Mouse (Mus musculus) heart, embryonic 12.5 days (tissue): ENCODE measurements around the gene Impdh2. TPM values are rescaled to one million over a fixed set of nuclear protein-coding genes. Genes with fewer than 3 reads are reported as not detected.
A peak's percentile ranks its signal among the peaks of the same experiment; 100 is the strongest.

Experiments used
- ATAC-seq: fragments of 200-750 bp; cut with Nextera tagmentation; 2 replicates; pipeline ENCODE4 v1.8.0; 2017; ENCODE audit warnings: moderate TSS enrichment, moderate library complexity; ENCODE audit not compliant: insufficient number of reproducible peaks, low FRiP score
- H3K27ac ChIP-seq: fragments of 300-500 bp; sonication (generic); 2 replicates; pipeline ENCODE4 v1.5.1; 2016; ENCODE audit warnings: mild to moderate bottlenecking, moderate library complexity; ENCODE audit not compliant: poor library complexity, severe bottlenecking
- H3K27me3 ChIP-seq: fragments of 300-500 bp; sonication (generic); replicated peaks from 2 replicates; pipeline ENCODE4 v1.6.1; 2016; ENCODE audit warnings: mild to moderate bottlenecking, moderate library complexity
- H3K36me3 ChIP-seq: fragments of 300-500 bp; sonication (generic); 2 replicates; pipeline ENCODE4 v1.6.1; 2016; ENCODE audit warnings: mild to moderate bottlenecking, moderate library complexity
- H3K4me1 ChIP-seq: fragments of 300-500 bp; sonication (generic); replicated peaks from 2 replicates; pipeline ENCODE4 v1.6.1; 2016; ENCODE audit warnings: mild to moderate bottlenecking
- H3K4me2 ChIP-seq: fragments of 300-500 bp; sonication (generic); 2 replicates; pipeline ENCODE4 v1.6.1; 2016; ENCODE audit warnings: mild to moderate bottlenecking, moderate library complexity
- H3K4me3 ChIP-seq: fragments of 300-500 bp; sonication (generic); 2 replicates; pipeline ENCODE4 v1.5.1; 2016; ENCODE audit warnings: mild to moderate bottlenecking
- H3K9ac ChIP-seq: fragments of 300-500 bp; sonication (generic); 2 replicates; pipeline ENCODE4 v1.6.1; 2016; ENCODE audit warnings: mild to moderate bottlenecking, moderate library complexity
- H3K9me3 ChIP-seq: fragments of 300-500 bp; sonication (generic); replicated peaks from 2 replicates; pipeline ENCODE4 v1.6.1; 2016; ENCODE audit warnings: mild to moderate bottlenecking, moderate library complexity
- WGBS: fragments of 180-500 bp; shearing (Covaris S2); methylation state at CpG from one replicate; pipeline ENCODE4 v1.1.7; 2016; 5-methylcytosine and 5-hydroxymethylcytosine counted together
- polyA plus RNA-seq: library from polyadenylated mRNA; unstranded; fragments of >200 nt; fragmentation: Nextera tagmentation; extraction: Ambion mirVana; gene quantifications from 2 replicates; pipeline ENCODE4 v1.2.1, GENCODE M21; 2016

Gene Impdh2
- polyA plus RNA-seq, 1 experiment from 2014 or later, result 105 TPM

DNA sequence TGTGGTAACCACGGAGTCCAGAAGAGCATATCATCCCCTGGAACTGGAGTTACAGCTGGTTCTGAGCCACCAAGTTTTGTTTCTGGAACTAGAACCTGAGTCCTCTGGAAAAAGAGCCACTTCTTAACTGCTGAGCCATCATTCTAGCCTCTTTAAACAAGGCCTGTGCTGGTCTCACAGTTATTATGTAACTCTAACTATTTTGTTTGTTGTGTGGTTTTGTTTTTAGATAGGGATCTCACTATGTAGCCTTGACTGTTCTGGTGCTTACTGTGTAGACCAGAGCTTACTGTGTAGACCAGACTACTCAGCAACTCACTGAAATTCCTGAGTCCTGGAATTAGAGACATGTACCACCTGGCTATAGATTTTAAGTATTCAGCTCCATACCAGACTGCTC, 13.2 kb upstream of the Impdh2 start:
- Histone ChIP-seq H3K4me3 (no peak overlapping the region), H3K27me3 (no peaks in the 10 kb centered on the region), H3K4me2 (no peak overlapping the region), H3K9me3 (no peaks in the 10 kb centered on the region), H3K4me1 (0 out of 2 replicates have a peak, but pooled peaks cover 2% of the 10 kb centered on the region), H3K36me3 (peaks cover 88% of the 10 kb centered on the region), H3K27ac (no peak overlapping the region), H3K9ac (no peak overlapping the region)
- 91% methylated on average over 1 of the region's 1 CpGs for WGBS
- no peak for ATAC-seq

- Histone ChIP-seq H3K27ac (0 out of 2 replicates have a peak overlapping the region, but pooled peaks have one; percentile 23), H3K4me3 (no peak overlapping the region), H3K4me1 (peaks cover 10% of the 10 kb centered on the region), H3K9ac (no peak overlapping the region), H3K4me2 (no peak overlapping the region), H3K9me3 (no peaks in the 10 kb centered on the region), H3K27me3 (no peaks in the 10 kb centered on the region), H3K36me3 (peaks cover 78% of the 10 kb centered on the region)
- ATAC-seq, result no peak
- 83% methylated on average over 4 of the region's 4 CpGs for WGBS
Measured at GRCm38 (mm10) chr9:108559169-108559568, 917 bp upstream of the Impdh2 start.

- Histone ChIP-seq H3K4me2 (no peak overlapping the region), H3K27me3 (no peaks in the 10 kb centered on the region), H3K4me1 (peaks cover 27% of the 10 kb centered on the region), H3K36me3 (peaks cover 59% of the 10 kb centered on the region), H3K4me3 (no peak overlapping the region), H3K27ac (no peak overlapping the region), H3K9ac (no peak overlapping the region), H3K9me3 (no peaks in the 10 kb centered on the region)
- WGBS, result 88% methylated on average over 8 of the region's 8 CpGs
- ATAC-seq, result no peak
Measured at GRCm38 (mm10) chr9:108563671-108564070, 3.6 kb downstream of the Impdh2 start.

DNA sequence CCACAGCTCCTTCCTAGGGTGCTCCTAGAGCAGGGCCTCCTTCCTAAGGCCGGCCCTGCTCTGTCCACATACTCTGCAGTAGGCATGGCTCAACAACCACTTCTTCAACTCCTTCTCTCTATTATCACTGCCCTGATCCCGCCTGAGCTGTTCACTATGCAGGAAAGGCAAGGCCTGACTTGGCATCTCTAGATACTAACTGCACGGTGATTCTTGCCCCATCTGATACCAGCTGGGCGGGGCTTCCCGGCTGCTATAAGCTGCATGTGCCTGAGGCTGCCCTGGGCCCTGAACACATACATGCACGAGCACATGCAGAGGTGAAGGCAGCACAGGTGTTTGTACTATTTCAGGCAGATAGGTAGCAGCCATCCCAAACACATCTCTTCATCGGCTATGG, 4.0 kb downstream of the Impdh2 start:
- no peak for ATAC-seq
- Histone ChIP-seq H3K4me1 (peaks cover 32% of the 10 kb centered on the region), H3K27me3 (no peaks in the 10 kb centered on the region), H3K27ac (no peak overlapping the region), H3K9me3 (no peaks in the 10 kb centered on the region), H3K4me2 (no peak overlapping the region), H3K36me3 (peaks cover 54% of the 10 kb centered on the region), H3K4me3 (no peak overlapping the region), H3K9ac (no peak overlapping the region)
- WGBS, result 79% methylated on average over 7 of the region's 7 CpGs

DNA sequence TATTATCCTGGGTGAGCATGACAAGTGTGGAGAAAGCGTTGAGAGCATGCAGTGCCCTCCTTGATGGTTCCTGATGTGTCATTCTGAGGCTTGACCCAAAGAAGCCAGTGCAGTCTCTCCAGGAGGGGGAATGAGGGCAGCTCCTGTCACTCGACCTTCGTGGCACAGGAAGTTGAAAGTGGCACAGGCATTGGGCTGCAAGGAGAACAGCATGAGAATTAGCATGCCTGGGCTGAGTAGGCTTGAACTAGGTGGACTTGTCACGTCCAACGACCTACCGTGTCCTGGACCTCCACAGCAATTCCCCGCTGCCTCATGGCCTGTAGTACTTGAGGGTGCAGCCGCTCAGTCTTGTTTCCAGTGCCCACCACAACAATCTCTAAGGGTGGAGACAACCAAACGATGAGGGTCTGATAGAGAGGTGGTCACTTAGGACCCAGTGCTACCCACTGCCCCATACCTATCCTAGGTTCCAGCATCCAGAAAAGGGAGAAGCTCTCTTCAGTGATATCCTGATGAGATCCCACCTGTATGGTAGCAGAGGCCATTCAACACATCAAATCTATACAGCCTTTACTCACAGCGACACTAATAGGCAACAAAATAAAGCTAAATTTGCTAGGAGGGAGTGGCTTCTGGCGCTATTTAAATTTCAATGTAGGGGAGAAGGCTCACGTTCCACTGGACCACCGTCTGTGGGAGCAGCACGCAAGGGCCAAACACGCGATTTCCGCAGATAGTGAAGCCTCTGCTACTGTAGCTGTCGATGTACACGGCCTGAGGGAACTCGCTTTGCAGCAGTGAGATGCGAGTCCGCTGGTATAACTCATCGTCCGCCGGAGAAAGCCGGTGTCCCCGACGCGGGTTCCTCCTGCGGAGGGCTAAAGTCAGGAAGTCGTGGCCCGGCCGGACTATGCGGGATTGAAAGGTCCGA, 6.1 kb downstream of the Impdh2 start:
- ATAC-seq, result no peak
- WGBS, result 10% methylated on average over 35 of the region's 35 CpGs
- Histone ChIP-seq H3K9me3 (no peaks in the 10 kb centered on the region), H3K4me1 (peaks cover 42% of the 10 kb centered on the region), H3K9ac (peak overlapping the region; percentile 82), H3K27ac (peak overlapping the region; percentile 94), H3K4me3 (peak overlapping the region; percentile 69), H3K36me3 (peaks cover 51% of the 10 kb centered on the region), H3K4me2 (peak overlapping the region; percentile 97), H3K27me3 (no peaks in the 10 kb centered on the region)

- peak within 1 kb of the TSS; percentile 94 for H3K27ac ChIP-seq
- peaks cover 33% of the 10 kb centered on the region for H3K4me1 ChIP-seq
- H3K4me3 ChIP-seq, result peak within 1 kb of the TSS; percentile 69
- H3K9me3 ChIP-seq, result no peaks in the 10 kb centered on the region
- under 1% methylated on average over 73 of the region's 73 CpGs for WGBS
- H3K4me2 ChIP-seq, result peak within 1 kb of the TSS; percentile 97
- H3K27me3 ChIP-seq, result no peaks in the 10 kb centered on the region
- H3K9ac ChIP-seq, result peak within 1 kb of the TSS; percentile 82
- H3K36me3 ChIP-seq, result peaks cover 51% of the 10 kb centered on the region
- peak; percentile 85 for ATAC-seq
Measured at GRCm38 (mm10) chr9:108566815-108567776, 7.0 kb downstream of the Impdh2 start, which contains the start of gene Ndufaf3. Ndufaf3 (minus strand) TSS chr9:108567434.

GRCm38 (mm10) chr9:108567931-108568419, 7.9 kb downstream of the Impdh2 start:
- Histone ChIP-seq H3K4me2 (peak overlapping the region; percentile 97), H3K9me3 (no peaks in the 10 kb centered on the region), H3K27me3 (no peaks in the 10 kb centered on the region), H3K4me1 (peaks cover 33% of the 10 kb centered on the region), H3K4me3 (peak overlapping the region; percentile 69), H3K36me3 (peaks cover 51% of the 10 kb centered on the region), H3K27ac (peak overlapping the region; percentile 94), H3K9ac (peak overlapping the region; percentile 82)
- WGBS, result 9% methylated on average over 18 of the region's 18 CpGs
- no peak for ATAC-seq

DNA sequence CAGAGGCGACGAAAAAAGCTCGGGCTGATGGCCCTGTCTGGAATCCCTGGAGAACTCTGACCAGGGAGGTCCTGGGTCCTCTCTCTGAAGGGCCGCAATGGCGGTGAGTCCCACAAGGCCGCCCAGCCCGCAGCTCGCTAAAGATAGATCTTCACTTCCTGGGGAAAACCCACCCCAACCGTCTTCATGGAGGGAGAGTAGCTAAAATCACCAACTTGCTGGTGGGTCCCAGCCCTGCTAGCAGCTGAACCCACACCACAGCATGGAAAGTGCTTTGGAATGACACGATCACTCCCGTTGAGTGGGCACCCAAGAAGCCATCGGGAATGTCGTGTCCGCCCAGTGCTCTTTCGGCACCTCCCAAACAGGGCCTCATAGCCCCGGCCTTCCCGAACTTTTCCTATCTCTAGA, 8.4 kb downstream of the Impdh2 start:
- 63% methylated on average over 17 of the region's 17 CpGs for WGBS
- H3K27me3 ChIP-seq, result no peaks in the 10 kb centered on the region
- H3K4me3 ChIP-seq, result peak overlapping the region; percentile 69
- no peak for ATAC-seq
- peaks cover 51% of the 10 kb centered on the region for H3K36me3 ChIP-seq
- peak overlapping the region; percentile 97 for H3K4me2 ChIP-seq
- H3K27ac ChIP-seq, result no peak overlapping the region
- H3K9ac ChIP-seq, result peak overlapping the region; percentile 82
- H3K9me3 ChIP-seq, result no peaks in the 10 kb centered on the region
- H3K4me1 ChIP-seq, result peaks cover 35% of the 10 kb centered on the region

- Histone ChIP-seq H3K27me3 (no peaks in the 10 kb centered on the region), H3K36me3 (peaks cover 45% of the 10 kb centered on the region), H3K4me3 (peak within 1 kb of the TSS; percentile 78), H3K4me2 (peak within 1 kb of the TSS; percentile 98), H3K4me1 (peaks cover 44% of the 10 kb centered on the region), H3K9ac (peak within 1 kb of the TSS; percentile 88), H3K27ac (peak within 1 kb of the TSS; percentile 37; the same call in 1 of the 2 replicates), H3K9me3 (no peaks in the 10 kb centered on the region)
- WGBS, result 7% methylated on average over 42 of the region's 42 CpGs
- ATAC-seq, result peak; percentile 67
Measured at GRCm38 (mm10) chr9:108569381-108570206, 9.5 kb downstream of the Impdh2 start, which contains the start of gene Dalrd3. Dalrd3 (plus strand) TSS chr9:108569886.
